Mouse (Mus musculus): ENCODE measurements around the gene Ptpre. TPM values are rescaled to one million over a fixed set of nuclear protein-coding genes. Genes with fewer than 3 reads are reported as not detected.
A peak's percentile ranks its signal among the peaks of the same experiment; 100 is the strongest.
"Not testable (repeated sequence)": the region's sequence is repeated elsewhere in the genome, so short reads cannot be mapped to it uniquely, and the experiment has no call there.

The Ptpre gene
- polyA plus RNA-seq, 1 experiment from 2014 or later, result 8.8 TPM

- DNase-seq (ENCODE audit: low read depth, low spot score), result peak; percentile 86
- ATAC-seq, result peak; percentile 99
- in situ Hi-C loops (cut with MboI; ENCODE audit: low pct_unique_long_range_greater_than_20kb), result no loop called here
- ChIA-PET CTCF (interaction anchor here (0.6 to 4.1 kb wide), 8 partner anchors 10 to 184 kb away, joined by 3 to 17 read pairs (median 5); partner anchors contain the start of gene Ptpre), POLR2A (interaction anchor here (0.6 to 2.6 kb wide), 4 partner anchors 10 to 373 kb away, joined by 3 to 8 read pairs (median 4); no protein-coding TSS in a partner anchor)
- TF ChIP-seq CTCF (IDR thresholded peaks at IDR 0.05), result no peak
- no peaks in the 10 kb centered on the region for H3K27me3 ChIP-seq
Measured at GRCm38 (mm10) chr7:135551547-135551946, 14.3 kb downstream of the Ptpre start.

GRCm38 (mm10) chr7:135553550-135553949 lies 16.3 kb downstream of the Ptpre start:
- ChIA-PET CTCF (interaction anchor here (1.0 to 1.6 kb wide), 3 partner anchors 31 to 56 kb away, joined by 3 to 4 read pairs (median 3); no protein-coding TSS in a partner anchor), POLR2A (no interaction called here)
- H3K27me3 ChIP-seq, result no peaks in the 10 kb centered on the region
- no peak for TF ChIP-seq CTCF (IDR thresholded peaks at IDR 0.05)
- ATAC-seq (no peak), DNase-seq (ENCODE audit: low read depth, low spot score) (no peak)
- in situ Hi-C loops (cut with MboI; ENCODE audit: low pct_unique_long_range_greater_than_20kb), result no loop called here

GRCm38 (mm10) chr7:135556663-135557402 lies 19.6 kb downstream of the Ptpre start:
- ChIA-PET POLR2A (interaction anchor here (0.6 kb wide), 1 partner anchor 52 kb away, joined by 7 read pairs; no protein-coding TSS in a partner anchor), CTCF (interaction anchor here (0.7 to 1.1 kb wide), 4 partner anchors 9 to 68 kb away, joined by 3 to 4 read pairs (median 3); no protein-coding TSS in a partner anchor)
- DNase-seq (ENCODE audit: low read depth, low spot score) (no peak), ATAC-seq (no peak)
- no peaks in the 10 kb centered on the region for H3K27me3 ChIP-seq
- in situ Hi-C loops (cut with MboI; ENCODE audit: low pct_unique_long_range_greater_than_20kb), result no loop called here
- TF ChIP-seq CTCF (IDR thresholded peaks at IDR 0.05), result no peak

GRCm38 (mm10) chr7:135560280-135560679 lies 23.0 kb downstream of the Ptpre start:
- in situ Hi-C loops (cut with MboI; ENCODE audit: low pct_unique_long_range_greater_than_20kb), result no loop called here
- DNase-seq (ENCODE audit: low read depth, low spot score) (no peak), ATAC-seq (no peak)
- POLR2A ChIA-PET, result no interaction called here
- H3K27me3 ChIP-seq, result no peaks in the 10 kb centered on the region
- CTCF ChIA-PET, result interaction anchor here (1.3 kb wide), 1 partner anchor 38 kb away, joined by 3 read pairs; no protein-coding TSS in a partner anchor
- TF ChIP-seq CTCF (IDR thresholded peaks at IDR 0.05), result no peak

- no peak for ATAC-seq
- POLR2A ChIA-PET, result no interaction called here
- CTCF ChIA-PET, result interaction anchor here (0.9 kb wide), 1 partner anchor 20 kb away, joined by 3 read pairs; no protein-coding TSS in a partner anchor
- no peaks in the 10 kb centered on the region for H3K27me3 ChIP-seq
- no peak for TF ChIP-seq CTCF (IDR thresholded peaks at IDR 0.05)
- DNase-seq (ENCODE audit: low read depth, low spot score), result no peak
- in situ Hi-C loops (cut with MboI; ENCODE audit: low pct_unique_long_range_greater_than_20kb), result no loop called here
Measured at GRCm38 (mm10) chr7:135564022-135564421, 26.7 kb downstream of the Ptpre start.

- no peak for ATAC-seq
- ChIA-PET CTCF (interaction anchor here (1.6 kb wide), 1 partner anchor 10 kb away, joined by 3 read pairs; no protein-coding TSS in a partner anchor), POLR2A (no interaction called here)
- in situ Hi-C loops (cut with MboI; ENCODE audit: low pct_unique_long_range_greater_than_20kb), result no loop called here
- no peak for DNase-seq (ENCODE audit: low read depth, low spot score)
- no peaks in the 10 kb centered on the region for H3K27me3 ChIP-seq
- no peak for TF ChIP-seq CTCF (IDR thresholded peaks at IDR 0.05)
Measured at GRCm38 (mm10) chr7:135566013-135566412, 28.7 kb downstream of the Ptpre start.

GRCm38 (mm10) chr7:135567582-135567981 lies 30.3 kb downstream of the Ptpre start:
- DNase-seq (ENCODE audit: low read depth, low spot score), result no peak
- peak; percentile 54 for ATAC-seq
- in situ Hi-C loops (cut with MboI; ENCODE audit: low pct_unique_long_range_greater_than_20kb), result no loop called here
- CTCF ChIA-PET, result interaction anchor here (1.2 kb wide), 1 partner anchor 28 kb away, joined by 3 read pairs; no protein-coding TSS in a partner anchor
- H3K27me3 ChIP-seq, result no peaks in the 10 kb centered on the region
- no peak for TF ChIP-seq CTCF (IDR thresholded peaks at IDR 0.05)
- POLR2A ChIA-PET, result no interaction called here

GRCm38 (mm10) chr7:135568550-135568949 lies 31.3 kb downstream of the Ptpre start:
- in situ Hi-C loops (cut with MboI; ENCODE audit: low pct_unique_long_range_greater_than_20kb), result no loop called here
- no peaks in the 10 kb centered on the region for H3K27me3 ChIP-seq
- TF ChIP-seq CTCF (IDR thresholded peaks at IDR 0.05), result no peak
- ChIA-PET CTCF (interaction anchor here (1.2 kb wide), 1 partner anchor 27 kb away, joined by 3 read pairs; no protein-coding TSS in a partner anchor), POLR2A (no interaction called here)
- DNase-seq (ENCODE audit: low read depth, low spot score) (no peak), ATAC-seq (no peak)

- ChIA-PET POLR2A (interaction anchor here (0.6 kb wide), 1 partner anchor 40 kb away, joined by 9 read pairs; no protein-coding TSS in a partner anchor), CTCF (no interaction called here)
- no peak for TF ChIP-seq CTCF (IDR thresholded peaks at IDR 0.05)
- in situ Hi-C loops (cut with MboI; ENCODE audit: low pct_unique_long_range_greater_than_20kb), result no loop called here
- DNase-seq (ENCODE audit: low read depth, low spot score) (no peak), ATAC-seq (no peak)
- no peaks in the 10 kb centered on the region for H3K27me3 ChIP-seq
Measured at GRCm38 (mm10) chr7:135571392-135571791, 34.1 kb downstream of the Ptpre start.

GRCm38 (mm10) chr7:135571951-135572559 lies 34.8 kb downstream of the Ptpre start:
- no peak for DNase-seq (ENCODE audit: low read depth, low spot score)
- TF ChIP-seq CTCF (IDR thresholded peaks at IDR 0.05), result no peak

GRCm38 (mm10) chr7:135575319-135576069 lies 38.2 kb downstream of the Ptpre start:
- CTCF ChIA-PET, result interaction anchor here (0.9 to 1.1 kb wide), 3 partner anchors 9 to 56 kb away, joined by 3 to 4 read pairs (median 3); no protein-coding TSS in a partner anchor
- DNase-seq (ENCODE audit: low read depth, low spot score); POLR2A ChIA-PET; H3K27me3 ChIP-seq; ATAC-seq; in situ Hi-C loops (cut with MboI; ENCODE audit: low pct_unique_long_range_greater_than_20kb): not testable (repeated sequence)

More at GRCm38 (mm10) chr7:135571951-135572559, 34.8 kb downstream of the Ptpre start:
- ChIA-PET CTCF (interaction anchor here (1.0 kb wide), 1 partner anchor 35 kb away, joined by 4 read pairs; the partner anchor contains the start of gene Ptpre), POLR2A (interaction anchor here (0.6 kb wide), 1 partner anchor 39 kb away, joined by 9 read pairs; no protein-coding TSS in a partner anchor)
- no peak for ATAC-seq
- no peaks in the 10 kb centered on the region for H3K27me3 ChIP-seq
- in situ Hi-C loops (cut with MboI; ENCODE audit: low pct_unique_long_range_greater_than_20kb), result no loop called here

Measured in Patski (cell line).